Mouse (Mus musculus) adipocyte (in vitro differentiated cells): Measurements from ENCODE around the gene Dhx40.

ENCODE experiments used
- DNase-seq: peaks from one replicate; pipeline ENCODE4 v3.0.0-alpha.2; 2016; ENCODE audit warnings: low spot score

The Dhx40 gene

GRCm38 (mm10) chr11:86807505-86807989 is at the start of gene Dhx40:
Dhx40 (minus strand) TSS chr11:86807746.
- peak; percentile 69 for DNase-seq

- DNase-seq = no peak
Observed at GRCm38 (mm10) chr11:86855639-86856425, 48.3 kb upstream of the Dhx40 start.

- DNase-seq = no peak
Observed at GRCm38 (mm10) chr11:86853081-86853480, 45.5 kb upstream of the Dhx40 start.

- DNase-seq = peak; percentile 80
Observed at GRCm38 (mm10) chr11:86852534-86853054, 45.0 kb upstream of the Dhx40 start.

- DNase-seq = no peak
Observed at GRCm38 (mm10) chr11:86851714-86852533, 44.4 kb upstream of the Dhx40 start.

GRCm38 (mm10) chr11:86851234-86851671 is 43.7 kb upstream of the Dhx40 start:
- no peak for DNase-seq

- DNase-seq = no peak
Observed at GRCm38 (mm10) chr11:86843831-86844230, 36.3 kb upstream of the Dhx40 start.

GRCm38 (mm10) chr11:86841261-86841660 is 33.7 kb upstream of the Dhx40 start:
- no peak for DNase-seq

- DNase-seq = peak; percentile 89
Observed at GRCm38 (mm10) chr11:86840511-86841154, 33.1 kb upstream of the Dhx40 start.

- DNase-seq = no peak
Observed at GRCm38 (mm10) chr11:86839716-86840447, 32.3 kb upstream of the Dhx40 start.

- no peak for DNase-seq
Observed at GRCm38 (mm10) chr11:86838792-86839191, 31.2 kb upstream of the Dhx40 start.

- peak; percentile 97 for DNase-seq
Observed at GRCm38 (mm10) chr11:86836366-86836765, 28.8 kb upstream of the Dhx40 start.

GRCm38 (mm10) chr11:86834628-86835338 is 27.2 kb upstream of the Dhx40 start:
- DNase-seq = no peak

- DNase-seq = no peak
Observed at GRCm38 (mm10) chr11:86834050-86834449, 26.5 kb upstream of the Dhx40 start.

- DNase-seq = no peak
Observed at GRCm38 (mm10) chr11:86833153-86833552, 25.6 kb upstream of the Dhx40 start.

- no peak for DNase-seq
Observed at GRCm38 (mm10) chr11:86828396-86828795, 20.9 kb upstream of the Dhx40 start.

- DNase-seq = no peak
Observed at GRCm38 (mm10) chr11:86827476-86828245, 20.1 kb upstream of the Dhx40 start.

- DNase-seq = no peak
Observed at GRCm38 (mm10) chr11:86824433-86824832, 16.9 kb upstream of the Dhx40 start.

GRCm38 (mm10) chr11:86822531-86822930 is 15.0 kb upstream of the Dhx40 start:
- DNase-seq = no peak

- no peak for DNase-seq
Observed at GRCm38 (mm10) chr11:86819536-86819935, 12.0 kb upstream of the Dhx40 start.
